Mouse (Mus musculus): ENCODE results near the gene Xpnpep1.

Gene Xpnpep1

DNA sequence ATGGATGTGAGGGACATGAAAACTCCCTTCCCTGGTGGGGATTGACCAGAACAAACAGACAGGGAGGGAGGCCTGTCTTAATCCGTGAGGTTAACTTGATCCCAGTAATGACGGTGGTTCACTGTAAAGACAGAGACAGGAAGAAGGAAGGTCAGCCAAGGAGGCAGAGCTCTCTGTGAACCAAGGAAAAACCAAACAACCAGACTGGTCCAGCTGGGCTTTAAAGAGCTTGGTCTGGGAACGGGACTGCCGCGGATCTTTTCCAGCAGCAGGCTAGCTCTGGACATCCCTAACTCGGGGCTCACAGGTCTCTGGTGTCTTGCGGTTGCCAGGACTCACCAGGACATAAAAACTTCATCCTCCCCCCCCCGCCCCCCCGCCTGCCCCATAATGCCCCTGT, 26.5 kb upstream of the Xpnpep1 start:
- DNase-seq (ENCODE audit: low spot score): no peak

DNA sequence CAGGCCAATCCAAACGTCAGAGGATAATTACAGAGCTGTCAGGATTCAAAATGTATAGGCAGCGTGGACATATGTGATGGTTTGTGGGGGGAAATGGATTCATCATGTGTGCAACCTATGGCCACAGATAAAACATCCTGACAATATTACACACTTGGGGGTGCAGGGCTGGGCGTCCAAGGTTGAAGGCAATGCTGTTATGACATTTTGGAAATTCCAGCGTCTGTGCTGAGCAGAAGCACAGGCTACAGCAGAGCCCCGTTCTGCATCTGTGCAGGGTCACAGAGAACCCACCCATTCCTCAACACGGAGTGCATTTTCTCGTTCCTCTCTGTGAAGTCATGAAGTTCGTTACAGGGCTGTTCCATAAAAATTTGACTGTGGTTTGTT, 25.0 kb upstream of the Xpnpep1 start:
- DNase-seq (ENCODE audit: low spot score): no peak

DNA sequence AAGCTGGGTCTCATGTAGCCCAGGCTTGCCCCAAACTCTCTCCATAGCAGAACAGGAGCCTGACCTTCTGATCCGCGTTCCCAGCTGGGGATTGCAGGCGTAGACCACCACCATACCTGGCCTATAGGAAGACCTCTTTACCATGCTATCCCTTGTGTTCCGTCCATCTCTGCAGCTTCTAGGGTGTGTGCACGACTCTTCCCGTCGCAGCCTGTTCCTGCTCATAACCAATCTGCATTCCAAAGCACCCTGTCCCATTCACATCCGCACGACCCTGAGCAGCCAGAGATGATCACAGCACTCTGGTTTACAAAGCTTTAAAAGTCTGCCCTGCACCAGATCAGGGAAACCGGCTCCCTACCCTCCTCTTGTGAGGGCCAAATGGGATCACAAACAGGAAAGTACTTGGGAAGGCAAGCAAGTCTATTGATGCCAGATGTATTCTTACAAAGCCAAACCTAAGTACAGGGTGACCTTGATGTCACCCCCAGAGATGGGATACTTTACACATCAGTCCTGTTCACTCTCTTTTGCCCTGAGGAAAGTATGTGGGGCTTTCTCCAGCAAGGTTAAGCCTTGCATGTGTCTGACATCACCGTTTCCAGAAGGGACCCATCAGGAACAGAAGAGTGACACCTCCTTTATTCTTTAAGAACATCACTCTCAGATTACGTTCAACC, 24.4 kb upstream of the Xpnpep1 start:
- DNase-seq (ENCODE audit: low spot score): peak; percentile 55

GRCm38 (mm10) chr19:53062046-53062445, 22.0 kb upstream of the Xpnpep1 start:
- no peak for DNase-seq (ENCODE audit: low spot score)

GRCm38 (mm10) chr19:53059344-53060111, 19.5 kb upstream of the Xpnpep1 start:
- no peak for DNase-seq (ENCODE audit: low spot score)

- no peak for DNase-seq (ENCODE audit: low spot score)
Measured at GRCm38 (mm10) chr19:53058726-53059334, 18.8 kb upstream of the Xpnpep1 start.

DNA sequence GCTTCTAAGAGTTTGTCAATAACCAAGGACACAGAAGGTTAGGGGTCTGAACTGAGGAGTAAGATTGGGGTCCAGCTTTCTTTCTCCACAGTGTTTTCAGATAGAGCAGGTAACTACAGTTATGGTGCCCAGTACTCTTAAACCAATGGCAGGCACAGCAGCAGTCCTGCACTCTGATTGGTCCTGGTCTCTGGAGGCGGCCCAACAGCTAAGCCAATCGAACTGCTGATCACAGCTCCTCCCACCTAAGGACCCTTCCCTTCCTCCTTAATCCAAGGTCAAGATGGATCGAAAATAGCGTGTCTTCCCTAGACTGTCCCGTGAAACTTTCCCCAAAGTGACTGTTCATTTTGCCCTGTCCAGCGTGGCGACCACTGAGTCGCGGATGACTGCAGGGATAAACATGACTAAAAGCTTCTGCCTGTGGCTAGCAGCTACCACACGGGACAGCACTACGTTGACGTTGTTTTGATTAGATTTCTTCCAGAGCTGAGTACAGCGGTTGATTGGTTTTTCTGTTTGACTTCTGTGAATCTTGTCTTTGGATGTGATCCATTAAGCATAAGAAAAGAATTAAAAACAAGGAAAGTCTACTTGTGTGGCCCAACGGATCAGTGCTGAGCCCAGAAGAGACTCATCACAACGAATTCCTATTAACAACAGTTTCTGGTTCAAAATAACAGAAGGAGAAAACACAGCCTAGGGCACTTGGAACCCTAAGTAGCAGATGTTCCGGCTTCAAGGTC, 18.1 kb upstream of the Xpnpep1 start:
- DNase-seq (ENCODE audit: low spot score): no peak

GRCm38 (mm10) chr19:53053355-53053754, 13.3 kb upstream of the Xpnpep1 start:
- no peak for DNase-seq (ENCODE audit: low spot score)

DNA sequence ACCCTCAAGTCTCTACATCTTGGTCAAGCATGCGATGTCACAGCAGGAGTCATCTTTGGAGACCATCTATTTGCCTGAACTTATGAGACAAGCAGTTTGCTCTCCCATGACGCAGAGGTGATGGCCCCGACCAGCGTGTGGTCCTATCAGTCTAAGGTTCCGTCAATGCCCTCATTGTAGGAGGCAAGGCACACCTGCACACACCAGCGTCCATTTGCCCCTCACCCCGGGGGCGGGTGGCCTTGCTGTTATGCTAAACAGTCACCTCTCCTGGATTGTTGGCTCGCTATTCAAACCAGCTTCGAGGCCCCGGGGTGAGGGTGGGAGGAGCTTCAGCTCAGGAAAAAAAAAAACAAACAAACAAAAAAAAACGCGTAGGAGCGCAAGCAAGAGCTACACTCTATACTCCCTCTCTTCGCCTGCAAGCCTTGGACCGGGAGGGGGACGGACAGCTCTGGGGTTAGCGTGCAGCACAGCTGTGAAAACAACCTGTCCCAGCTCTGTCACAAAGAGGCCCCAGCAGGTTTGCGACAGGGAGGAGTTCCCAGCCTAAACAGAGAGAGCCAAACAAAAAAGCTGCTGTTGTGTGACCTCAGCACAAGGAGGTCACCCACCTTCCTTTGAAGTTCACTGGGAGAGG, 12.1 kb upstream of the Xpnpep1 start:
- DNase-seq (ENCODE audit: low spot score): peak; percentile 75

GRCm38 (mm10) chr19:53051288-53051985, 11.4 kb upstream of the Xpnpep1 start:
- DNase-seq (ENCODE audit: low spot score): peak; percentile 37

- DNase-seq (ENCODE audit: low spot score): no peak
Measured at GRCm38 (mm10) chr19:53050100-53050499, 10.1 kb upstream of the Xpnpep1 start.

- DNase-seq (ENCODE audit: low spot score): no peak
Measured at GRCm38 (mm10) chr19:53047208-53047607, 7.2 kb upstream of the Xpnpep1 start.

DNA sequence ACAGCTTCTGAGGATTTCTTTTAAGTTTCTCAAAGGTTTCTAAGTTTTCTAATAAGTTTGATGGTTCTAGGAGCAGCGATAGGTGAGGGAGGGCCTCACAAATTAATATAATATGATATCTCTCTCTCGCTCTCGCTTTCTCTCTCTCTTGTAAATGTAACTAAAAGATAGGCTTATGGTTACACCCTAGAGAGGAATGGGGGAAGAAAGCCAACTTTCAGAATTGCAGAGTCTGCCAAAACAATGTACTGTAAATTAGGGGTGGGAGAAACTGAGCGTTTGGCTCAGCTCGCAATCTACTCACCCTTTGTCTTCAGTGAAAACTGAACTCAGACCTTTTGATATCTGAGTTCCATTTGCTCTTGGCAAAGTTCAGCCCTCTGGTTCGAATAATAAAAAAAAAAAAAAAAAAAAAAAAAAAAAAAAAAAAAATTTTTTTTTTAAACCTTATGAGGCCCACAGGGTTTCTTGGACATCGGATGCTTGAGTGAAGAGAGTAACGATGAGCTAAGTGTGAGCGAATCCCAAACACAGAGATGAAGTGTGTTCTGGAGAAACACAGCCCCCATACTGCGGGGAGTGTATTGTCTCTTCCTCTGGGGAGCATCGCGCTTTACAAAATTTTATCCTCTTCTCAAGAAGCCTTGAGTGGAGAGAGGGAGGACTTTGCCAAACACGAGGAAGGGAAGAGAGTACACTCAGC, 3.6 kb upstream of the Xpnpep1 start:
- DNase-seq (ENCODE audit: low spot score): no peak

GRCm38 (mm10) chr19:53041570-53041969, 1.6 kb upstream of the Xpnpep1 start:
- DNase-seq (ENCODE audit: low spot score): no peak

- no peak for DNase-seq (ENCODE audit: low spot score)
Measured at GRCm38 (mm10) chr19:53041133-53041510, 1.1 kb upstream of the Xpnpep1 start.

- peak; percentile 27 for DNase-seq (ENCODE audit: low spot score)
Measured at GRCm38 (mm10) chr19:53039090-53039489, 924 bp downstream of the Xpnpep1 start.

DNA sequence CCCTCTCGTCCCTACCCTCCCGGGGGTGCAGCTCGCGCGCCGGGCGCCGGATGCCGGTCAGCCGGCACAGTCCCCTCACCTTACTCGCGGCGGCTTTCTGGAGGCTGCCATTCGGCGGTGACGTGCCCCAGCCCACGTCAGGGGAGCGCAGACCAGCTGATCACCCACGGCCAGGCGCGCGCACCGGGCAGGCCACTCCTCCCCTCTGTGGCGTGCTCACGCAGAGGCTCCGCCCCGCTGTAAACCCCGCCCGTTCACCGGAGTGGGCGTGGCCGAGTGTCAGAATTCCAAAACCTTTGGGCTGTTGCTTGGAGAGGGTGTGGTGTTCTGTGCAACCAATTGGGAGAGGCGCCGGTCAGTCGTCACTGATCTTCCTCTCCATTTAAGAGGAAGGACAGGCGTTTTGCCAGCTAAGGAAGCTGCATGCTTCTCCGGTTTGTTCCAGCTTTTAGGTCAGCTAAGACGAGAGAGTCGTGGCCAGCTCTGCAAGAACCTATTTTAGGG, 1.5 kb downstream of the Xpnpep1 start:
- peak; percentile 98 for DNase-seq (ENCODE audit: low spot score)

DNA sequence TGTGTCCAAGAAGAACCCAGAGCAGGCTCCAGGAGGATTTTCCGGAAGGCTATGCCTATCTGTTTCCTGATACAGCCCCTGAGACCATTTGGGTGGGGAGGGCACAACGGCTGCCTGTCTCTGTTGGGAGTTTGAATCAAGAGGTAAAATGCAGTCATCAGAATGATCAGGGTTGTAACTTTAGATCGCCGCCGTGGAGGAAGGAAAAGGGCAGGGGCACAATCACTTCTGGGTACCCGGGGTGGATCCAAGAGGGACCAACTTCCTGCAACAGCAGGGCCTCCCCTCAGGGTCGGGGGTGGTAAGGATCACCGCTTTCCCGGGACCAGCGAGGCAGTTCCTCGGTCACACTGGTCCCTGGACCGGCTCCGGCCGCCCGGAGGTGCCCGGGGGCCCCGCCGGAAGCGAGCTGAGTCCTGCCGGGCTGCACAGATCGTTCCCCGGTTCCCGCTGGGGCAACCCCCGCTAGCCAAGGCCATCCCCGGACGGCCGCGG, 2.0 kb downstream of the Xpnpep1 start:
- DNase-seq (ENCODE audit: low spot score): peak; percentile 24

DNA sequence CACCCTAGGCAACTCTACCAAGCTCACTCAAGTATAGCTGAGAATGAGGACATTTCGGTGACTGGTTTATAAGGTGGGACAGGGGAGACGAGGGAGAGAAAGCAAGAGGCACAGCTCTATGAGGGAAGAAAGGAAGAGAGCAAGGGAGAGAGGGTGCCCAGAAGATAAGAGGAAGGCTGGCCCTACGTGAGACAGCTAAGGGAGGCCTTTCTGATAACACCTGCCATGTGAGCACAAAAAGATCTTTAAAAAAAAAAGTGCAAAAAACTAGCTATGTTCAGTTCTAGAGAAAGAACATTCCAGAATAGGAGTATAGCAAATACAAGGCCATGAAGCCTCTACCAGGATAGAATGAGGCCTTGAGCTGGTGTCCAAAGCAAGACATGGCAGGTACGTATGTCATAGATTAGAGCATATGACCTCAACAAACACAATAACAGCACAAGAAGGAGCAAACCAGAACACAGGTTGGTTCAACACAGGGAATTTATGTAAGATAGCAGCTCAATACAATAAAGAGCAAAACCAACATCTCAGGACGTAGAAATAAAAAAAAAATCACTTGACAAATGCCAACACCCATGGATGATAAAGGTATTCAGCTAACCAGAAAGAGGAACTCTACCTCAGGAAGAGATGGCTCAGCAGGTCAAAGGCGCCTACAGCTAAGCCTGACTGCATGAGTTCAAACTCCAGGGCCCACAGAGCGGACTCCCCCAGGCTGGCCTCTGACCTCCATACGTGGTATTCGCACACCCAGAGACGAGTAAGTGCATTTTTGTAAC, 6.7 kb downstream of the Xpnpep1 start:
- DNase-seq (ENCODE audit: low spot score): no peak

GRCm38 (mm10) chr19:53032647-53033046, 7.4 kb downstream of the Xpnpep1 start:
- no peak for DNase-seq (ENCODE audit: low spot score)
